Mouse (Mus musculus): ENCODE measurements at regions not wholly inside any gene's neighbourhood (a gene's known extent, or its start where the extent isn't known, plus 50 kb on each side); places are given as distances from the start of the nearest gene placed in this dataset.

DNA sequence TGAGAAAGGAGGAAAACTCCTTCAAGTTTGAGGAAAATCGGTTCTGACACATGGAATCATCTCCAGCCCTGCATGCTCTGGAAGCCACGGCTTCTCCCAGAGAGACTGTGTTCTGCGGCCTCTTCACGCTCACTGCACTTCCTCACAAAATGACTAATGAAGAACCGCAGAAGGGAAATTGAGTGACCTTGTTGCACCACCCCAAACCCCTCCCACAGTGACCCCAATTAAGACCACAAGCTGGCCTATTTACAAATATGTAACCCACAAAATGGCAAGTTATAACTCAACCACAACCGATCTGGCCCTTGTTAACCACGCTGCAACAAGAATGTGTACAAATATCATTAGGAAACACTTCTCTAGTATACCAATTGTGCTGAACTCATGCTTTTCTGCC lies 194.2 kb downstream of the Tm2d1 start:
- TF ChIP-seq USF2 (IDR thresholded peaks at IDR 0.05; ENCODE audit: borderline replicate concordance in 1 of 2, insufficient read depth in 1 of 2, low read depth in 1 of 2, low read length in 2 of 2) = no peak
- TF ChIP-seq CTCF (IDR thresholded peaks at IDR 0.05 in 2 of 3, conservative IDR thresholded peaks at IDR 0.05 in 1 of 3; ENCODE audit: control insufficient read depth in 1 of 3, insufficient read depth in 1 of 3, low read depth in 2 of 3, low read length in 3 of 3, poor library complexity in 1 of 3, severe bottlenecking in 1 of 3) = no peak
- no peak for TF ChIP-seq CHD2 (IDR thresholded peaks at IDR 0.05; ENCODE audit: low read length)
- TF ChIP-seq ZNF384 (IDR thresholded peaks at IDR 0.05; ENCODE audit: low read depth, low read length) = no peak
- no peak for TF ChIP-seq KAT2A (conservative IDR thresholded peaks at IDR 0.05; ENCODE audit: low read depth, low read length)

Data from MEL (cell line).